Mouse (Mus musculus) forebrain, embryonic 12.5 days (tissue): ENCODE data around the gene 4930412O13Rik. TPM values are rescaled to one million over a fixed set of nuclear protein-coding genes. Genes with fewer than 3 reads are reported as not detected.

Experiments used
- ATAC-seq: fragments of 200-750 bp; cut with Nextera tagmentation; 2 replicates; pipeline ENCODE4 v1.8.0; 2017; ENCODE audit warnings: moderate TSS enrichment; ENCODE audit not compliant: low FRiP score
- H3K27ac ChIP-seq: fragments of 300-500 bp; sonication (generic); 2 replicates; pipeline ENCODE4 v1.5.1; 2016; ENCODE audit warnings: mild to moderate bottlenecking
- H3K27me3 ChIP-seq: fragments of 300-500 bp; sonication (generic); 2 replicates; pipeline ENCODE4 v1.6.1; 2016; ENCODE audit warnings: mild to moderate bottlenecking
- H3K36me3 ChIP-seq: fragments of 300-500 bp; sonication (generic); replicated peaks from 2 replicates; pipeline ENCODE4 v1.6.1; 2016; ENCODE audit warnings: mild to moderate bottlenecking
- H3K4me1 ChIP-seq: fragments of 300-500 bp; sonication (generic); 2 replicates; pipeline ENCODE4 v1.6.1; 2016
- H3K4me2 ChIP-seq: fragments of 300-500 bp; sonication (generic); 2 replicates; pipeline ENCODE4 v1.6.1; 2016; ENCODE audit warnings: mild to moderate bottlenecking, moderate library complexity
- H3K4me3 ChIP-seq: fragments of 300-500 bp; sonication (generic); replicated peaks from 2 replicates; pipeline ENCODE4 v1.5.1; 2016; ENCODE audit warnings: mild to moderate bottlenecking
- H3K9ac ChIP-seq: fragments of 300-500 bp; sonication (generic); 2 replicates; pipeline ENCODE4 v1.6.1; 2016; ENCODE audit warnings: mild to moderate bottlenecking
- H3K9me3 ChIP-seq: fragments of 300-500 bp; sonication (generic); 2 replicates; pipeline ENCODE4 v1.6.1; 2016
- WGBS: fragments of 180-500 bp; shearing (Covaris S2); methylation state at CpG from one replicate; pipeline ENCODE4 v1.1.7; 2016; 5-methylcytosine and 5-hydroxymethylcytosine counted together
- polyA plus RNA-seq: library from polyadenylated mRNA; unstranded; fragments of >200 nt; fragmentation: Nextera tagmentation; extraction: Ambion mirVana; gene quantifications from 2 replicates; pipeline ENCODE4 v1.2.1, GENCODE M21; 2016

4930412O13Rik gene
- polyA plus RNA-seq, 1 experiment from 2014 or later = 0.45 TPM

- ATAC-seq = no peak
- no peaks in the 10 kb centered on the region for H3K9me3 ChIP-seq
- no peak overlapping the region for H3K9ac ChIP-seq
- peaks cover 96% of the 10 kb centered on the region for H3K27me3 ChIP-seq
- no peaks in the 10 kb centered on the region for H3K36me3 ChIP-seq
- peaks cover 33% of the 10 kb centered on the region for H3K4me1 ChIP-seq
- no peak overlapping the region for H3K27ac ChIP-seq
- 3% methylated on average over 36 of the region's 39 CpGs for WGBS
- H3K4me2 ChIP-seq = peak overlapping the region; percentile 17; the same call in 1 of the 2 replicates
- H3K4me3 ChIP-seq = no peak overlapping the region
These were observed 6.4 kb upstream of the 4930412O13Rik start for GRCm38 (mm10) chr2:9874467-9875219.

GRCm38 (mm10) chr2:9875220-9875619, 5.8 kb upstream of the 4930412O13Rik start:
- no peak for ATAC-seq
- Histone ChIP-seq H3K4me3 (no peak overlapping the region), H3K4me1 (peaks cover 36% of the 10 kb centered on the region), H3K4me2 (no peak overlapping the region), H3K27ac (no peak overlapping the region), H3K36me3 (no peaks in the 10 kb centered on the region), H3K9me3 (no peaks in the 10 kb centered on the region), H3K9ac (no peak overlapping the region), H3K27me3 (peaks cover 96% of the 10 kb centered on the region)
- 3% methylated on average over 4 of the region's 4 CpGs for WGBS

GRCm38 (mm10) chr2:9875676-9876357, 5.2 kb upstream of the 4930412O13Rik start:
- ATAC-seq = no peak
- H3K9me3 ChIP-seq = no peaks in the 10 kb centered on the region
- no peak overlapping the region for H3K4me2 ChIP-seq
- peaks cover 96% of the 10 kb centered on the region for H3K27me3 ChIP-seq
- no peak overlapping the region for H3K9ac ChIP-seq
- no peaks in the 10 kb centered on the region for H3K36me3 ChIP-seq
- WGBS = 4% methylated on average over 12 of the region's 12 CpGs
- H3K4me3 ChIP-seq = no peak overlapping the region
- peaks cover 38% of the 10 kb centered on the region for H3K4me1 ChIP-seq
- H3K27ac ChIP-seq = no peak overlapping the region

- peak overlapping the region; percentile 33 for H3K4me2 ChIP-seq
- H3K9ac ChIP-seq = no peak overlapping the region
- H3K9me3 ChIP-seq = no peaks in the 10 kb centered on the region
- no peak overlapping the region for H3K27ac ChIP-seq
- under 1% methylated on average over 31 of the region's 31 CpGs for WGBS
- ATAC-seq = no peak
- peaks cover 46% of the 10 kb centered on the region for H3K4me1 ChIP-seq
- peaks cover 96% of the 10 kb centered on the region for H3K27me3 ChIP-seq
- H3K4me3 ChIP-seq = peak overlapping the region; percentile 23
- H3K36me3 ChIP-seq = no peaks in the 10 kb centered on the region
These were observed 4.3 kb upstream of the 4930412O13Rik start for GRCm38 (mm10) chr2:9876621-9877325.

- no peaks in the 10 kb centered on the region for H3K9me3 ChIP-seq
- no peaks in the 10 kb centered on the region for H3K36me3 ChIP-seq
- H3K4me3 ChIP-seq = peak overlapping the region; percentile 23
- H3K27ac ChIP-seq = no peak overlapping the region
- no peak for ATAC-seq
- no peak overlapping the region for H3K9ac ChIP-seq
- peak overlapping the region; percentile 33 for H3K4me2 ChIP-seq
- H3K4me1 ChIP-seq = peaks cover 51% of the 10 kb centered on the region
- WGBS = under 1% methylated on average over 35 of the region's 35 CpGs
- H3K27me3 ChIP-seq = peaks cover 96% of the 10 kb centered on the region
These were observed 3.7 kb upstream of the 4930412O13Rik start for GRCm38 (mm10) chr2:9877326-9877690.

- H3K36me3 ChIP-seq = no peaks in the 10 kb centered on the region
- H3K4me3 ChIP-seq = peak overlapping the region; percentile 46
- WGBS = 1% methylated on average over 19 of the region's 19 CpGs
- no peak for ATAC-seq
- no peak overlapping the region for H3K27ac ChIP-seq
- 0 out of 2 replicates have a peak overlapping the region, but pooled peaks have one; percentile 48 for H3K9ac ChIP-seq
- no peaks in the 10 kb centered on the region for H3K9me3 ChIP-seq
- H3K4me2 ChIP-seq = peak overlapping the region; percentile 76
- peaks cover 53% of the 10 kb centered on the region for H3K4me1 ChIP-seq
- peaks cover 96% of the 10 kb centered on the region for H3K27me3 ChIP-seq
These were observed 3.0 kb upstream of the 4930412O13Rik start for GRCm38 (mm10) chr2:9877966-9878563.

- H3K36me3 ChIP-seq = no peaks in the 10 kb centered on the region
- no peak overlapping the region for H3K27ac ChIP-seq
- H3K9ac ChIP-seq = peak overlapping the region; percentile 48; the same call in 1 of the 2 replicates
- H3K9me3 ChIP-seq = no peaks in the 10 kb centered on the region
- peaks cover 97% of the 10 kb centered on the region for H3K27me3 ChIP-seq
- ATAC-seq = peak; percentile 21; the same call in 1 of the 2 replicates
- H3K4me3 ChIP-seq = peak overlapping the region; percentile 46
- peaks cover 57% of the 10 kb centered on the region for H3K4me1 ChIP-seq
- peak overlapping the region; percentile 76 for H3K4me2 ChIP-seq
- under 1% methylated on average over 30 of the region's 33 CpGs for WGBS
These were observed 2.4 kb upstream of the 4930412O13Rik start for GRCm38 (mm10) chr2:9878564-9879081.

GRCm38 (mm10) chr2:9879092-9879491, 2.0 kb upstream of the 4930412O13Rik start:
- no peaks in the 10 kb centered on the region for H3K36me3 ChIP-seq
- no peaks in the 10 kb centered on the region for H3K9me3 ChIP-seq
- no peak overlapping the region for H3K9ac ChIP-seq
- H3K27me3 ChIP-seq = peaks cover 97% of the 10 kb centered on the region
- peak overlapping the region; percentile 76 for H3K4me2 ChIP-seq
- no peak overlapping the region for H3K27ac ChIP-seq
- H3K4me3 ChIP-seq = peak overlapping the region; percentile 46
- peak; percentile 4; the same call in 1 of the 2 replicates for ATAC-seq
- WGBS = under 1% methylated on average over 22 of the region's 22 CpGs
- H3K4me1 ChIP-seq = peaks cover 62% of the 10 kb centered on the region

GRCm38 (mm10) chr2:9879493-9879892, 1.6 kb upstream of the 4930412O13Rik start:
- 0% methylated on average over 21 of the region's 21 CpGs for WGBS
- H3K4me1 ChIP-seq = peaks cover 62% of the 10 kb centered on the region

GRCm38 (mm10) chr2:9880271-9880670, 781 bp upstream of the 4930412O13Rik start:
- Histone ChIP-seq H3K4me2 (no peak overlapping the region), H3K27ac (no peak overlapping the region)
- no peak for ATAC-seq

More at GRCm38 (mm10) chr2:9879493-9879892, 1.6 kb upstream of the 4930412O13Rik start:
- H3K4me2 ChIP-seq = peak overlapping the region; percentile 76
- peak; percentile 93 for ATAC-seq
- no peaks in the 10 kb centered on the region for H3K36me3 ChIP-seq
- no peak overlapping the region for H3K27ac ChIP-seq
- no peaks in the 10 kb centered on the region for H3K9me3 ChIP-seq
- no peak overlapping the region for H3K9ac ChIP-seq
- peak overlapping the region; percentile 46 for H3K4me3 ChIP-seq
- H3K27me3 ChIP-seq = peaks cover 97% of the 10 kb centered on the region

GRCm38 (mm10) chr2:9881611-9882023, 565 bp downstream of the 4930412O13Rik start:
- peak overlapping the region; percentile 27 for H3K4me3 ChIP-seq
- 0% methylated on average over 13 of the region's 13 CpGs for WGBS
- H3K4me1 ChIP-seq = peaks cover 58% of the 10 kb centered on the region
- no peak for ATAC-seq
- H3K4me2 ChIP-seq = peak overlapping the region; percentile 47
- H3K9me3 ChIP-seq = no peaks in the 10 kb centered on the region
- H3K27me3 ChIP-seq = peaks cover 97% of the 10 kb centered on the region
- no peak overlapping the region for H3K27ac ChIP-seq
- H3K36me3 ChIP-seq = no peaks in the 10 kb centered on the region
- H3K9ac ChIP-seq = no peak overlapping the region

More at GRCm38 (mm10) chr2:9880271-9880670, 781 bp upstream of the 4930412O13Rik start:
- Histone ChIP-seq H3K4me1 (peaks cover 58% of the 10 kb centered on the region), H3K9me3 (no peaks in the 10 kb centered on the region), H3K4me3 (no peak overlapping the region; the same call in 1 of the 2 replicates), H3K9ac (no peak overlapping the region), H3K27me3 (peaks cover 97% of the 10 kb centered on the region), H3K36me3 (no peaks in the 10 kb centered on the region)
- 2% methylated on average over 11 of the region's 11 CpGs for WGBS
